Mouse (Mus musculus) E14TG2a.4 (cell line): ENCODE measurements at regions not wholly inside any gene's neighbourhood (a gene's known extent, or its start where the extent isn't known, plus 50 kb on each side); places are given as distances from the start of the nearest gene placed in this dataset.

Experiments used
- CTCF ChIP-seq: conservative IDR thresholded peaks from 2 replicates; pipeline ENCODE4 v1.5.1; 2014; ENCODE audit warnings: low read length
- NANOG ChIP-seq: IDR thresholded peaks from 2 replicates; pipeline ENCODE4 v1.6.1; 2014; ENCODE audit warnings: borderline replicate concordance, low read length, mixed read lengths
- POU5F1 ChIP-seq: IDR thresholded peaks from 2 replicates; pipeline ENCODE4 v1.6.1; 2014; ENCODE audit warnings: low read length, borderline replicate concordance

DNA sequence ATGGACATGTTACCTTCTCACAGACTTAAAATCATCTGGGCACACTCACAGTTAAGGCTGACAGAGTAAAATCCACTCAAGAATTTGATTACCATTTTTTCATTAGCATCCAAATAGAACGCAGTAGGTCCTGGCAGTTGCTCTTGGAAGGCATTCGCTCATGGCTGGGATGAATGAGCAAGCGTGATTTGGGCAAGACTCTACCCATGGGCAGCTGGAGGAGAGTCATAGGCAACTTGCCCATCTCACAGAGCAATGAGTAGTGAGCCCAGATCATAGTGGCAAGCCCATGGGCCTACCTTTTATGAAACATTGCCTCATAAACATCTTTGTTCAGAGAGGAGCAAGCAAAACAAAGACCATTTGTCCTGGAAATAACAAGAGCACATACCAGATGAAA, 345.9 kb upstream of the Sash1 start:
- no peak for TF ChIP-seq CTCF
- no peak for TF ChIP-seq NANOG
- no peak for TF ChIP-seq POU5F1
